Comparison of ENCODE assay signal across 8 mouse cellular contexts in the genomic region with DNA sequence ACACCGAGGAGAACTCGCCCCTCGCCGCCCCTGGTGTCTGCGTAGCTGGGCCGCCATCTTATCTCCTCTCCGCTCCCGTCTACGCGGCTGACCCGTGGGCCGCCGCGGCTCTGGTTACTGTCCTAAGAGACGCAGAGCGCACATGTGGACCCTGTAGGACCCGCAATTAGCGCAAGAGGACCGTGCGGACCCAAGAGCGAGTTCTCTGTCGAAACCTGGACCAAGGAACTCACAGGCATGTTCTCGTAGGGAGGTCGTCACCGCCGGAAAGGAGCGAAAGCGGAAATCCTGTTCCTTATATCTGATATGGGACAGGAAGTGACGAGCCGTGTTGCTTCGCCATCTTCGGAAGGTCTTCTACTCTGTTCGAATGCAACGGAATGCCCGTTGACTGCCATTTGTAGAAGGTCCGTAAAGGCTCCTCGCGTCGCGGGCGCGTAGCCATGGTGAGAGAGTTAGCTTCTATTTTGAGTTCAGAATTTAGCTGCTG. TPM values are rescaled to one million over a fixed set of nuclear protein-coding genes. Genes with fewer than 3 reads are reported as not detected.
A peak's percentile ranks its signal among the peaks of the same experiment; 100 is the strongest.
DNase-seq lines count a peak whose midpoint lies in the region; ATAC-seq and TF ChIP-seq lines count a peak whose summit lies in the region.

Rps27 (minus strand) TSS at position 275 of the 490 bp plus-strand sequence.
Rab13 (plus strand) TSS at position 319 of the 490 bp plus-strand sequence.

- no peaks in the 10 kb centered on the region for H3K9me3 ChIP-seq in forebrain, embryonic 14.5 days (replicated peaks; ENCODE audit: control insufficient read depth, low read length)

- peak; percentile 97 for ATAC-seq in forebrain, embryonic 14.5 days
- ATAC-seq in neutrophil, adult 5-6 weeks (ENCODE audit: extremely low read depth, insufficient number of reproducible peaks, low FRiP score, poor library complexity, severe bottlenecking) = peak; percentile 94

- H3K9ac ChIP-seq in forebrain, embryonic 14.5 days (ENCODE audit: low read length) = peak within 1 kb of the TSS; percentile 92

- peaks cover 18% of the 10 kb centered on the region for H3K4me1 ChIP-seq in forebrain, embryonic 14.5 days (ENCODE audit: control insufficient read depth, insufficient read depth, low read length)
- H3K4me1 ChIP-seq in lung, adult 2 months (ENCODE audit: control insufficient read depth, insufficient read depth, low read length) = peaks cover 11% of the 10 kb centered on the region

- peaks cover 42% of the 10 kb centered on the region for H3K36me3 ChIP-seq in forebrain, embryonic 14.5 days (ENCODE audit: control insufficient read depth, insufficient read depth, low read length)

- WGBS in forebrain, embryonic 14.5 days = under 1% methylated on average over 42 of the region's 42 CpGs
- WGBS in lung, adult 2 months = under 1% methylated on average over 42 of the region's 42 CpGs

- H3K4me3 ChIP-seq in forebrain, embryonic 14.5 days (ENCODE audit: low read depth, low read length) = peak within 1 kb of the TSS; percentile 81
- H3K4me3 ChIP-seq in lung, adult 2 months (replicated peaks; ENCODE audit: extremely low read depth, low read depth, low read length) = peak within 1 kb of the TSS; percentile 100

- peak; percentile 100 for TF ChIP-seq POLR2A in lung, adult 2 months (IDR thresholded peaks at IDR 0.05; ENCODE audit: borderline replicate concordance, extremely low read depth, low read depth, low read length)

- H3K27ac ChIP-seq in forebrain, embryonic 14.5 days (ENCODE audit: low read depth, low read length) = peak within 1 kb of the TSS; percentile 80

- intact Hi-C loops in heart, postnatal 25 days (cut with DNase I) = no loop called here

- H3K27me3 ChIP-seq in forebrain, embryonic 14.5 days (replicated peaks; ENCODE audit: control insufficient read depth, insufficient read depth, low read length) = no peaks in the 10 kb centered on the region

- H3K4me2 ChIP-seq in forebrain, embryonic 14.5 days (ENCODE audit: low read length) = peak within 1 kb of the TSS; percentile 84

- no peak for TF ChIP-seq CTCF in lung, adult 2 months (IDR thresholded peaks at IDR 0.05; ENCODE audit: insufficient read depth, low read length)

- DNase-seq in ES-CJ7 (ENCODE audit: low read depth, low spot score) = peak; percentile 95
- peak; percentile 82 for DNase-seq in cerebellum, adult 11 months
- peak; percentile 98 for DNase-seq in forebrain, embryonic 14.5 days (ENCODE audit: low spot score)
- peak; percentile 83 for DNase-seq in heart, postnatal 25 days (ENCODE audit: low spot score)
- DNase-seq in layer of hippocampus, adult 18-20 months (ENCODE audit: low spot score in 2 of 2) = peak; percentile 88 to 96
- DNase-seq in lung, adult 2 months = peak; percentile 92
- peak; percentile 74 to 87 for DNase-seq in thymus, adult 18-20 months

RNA-seq across cellular contexts. Expression of gene Rps27, which starts in this region (rescaled TPM):
- 1,051 and 1,622 TPM in 2 replicates for polyA plus RNA-seq in forebrain, embryonic 14.5 days (2014; fragmentation: Nextera tagmentation; extraction: Ambion mirVana)
- total RNA-seq in heart, postnatal 25 days (2021) = 1,000 to 10,000 TPM in 1 of 2 experiments, 100 to 1,000 TPM in 1; 993 to 1,012 TPM
- total RNA-seq in layer of hippocampus, adult 18-20 months (2021) = 1,000 to 10,000 TPM in 1 of 2 experiments, 100 to 1,000 TPM in 1; 993 to 1,005 TPM
- 725 and 918 TPM in 2 replicates for polyA plus RNA-seq in lung, adult 2 months (2012; rRNA removed)
- total RNA-seq in neutrophil, adult 5-6 weeks (2017) = 6,147 and 6,362 TPM in 2 replicates

RNA-seq across cellular contexts. Expression of gene Rab13, which starts in this region (rescaled TPM):
- 11.3 and 11.9 TPM in 2 replicates for polyA plus RNA-seq in forebrain, embryonic 14.5 days (2014; fragmentation: Nextera tagmentation; extraction: Ambion mirVana)
- 1 to 10 TPM; 6.0 to 7.9 TPM for total RNA-seq in heart, postnatal 25 days (2021)
- 10 to 100 TPM in 1 of 2 experiments, 1 to 10 TPM in 1; 9.4 to 10.4 TPM for total RNA-seq in layer of hippocampus, adult 18-20 months (2021)
- polyA plus RNA-seq in lung, adult 2 months (2012; rRNA removed) = 5.4 and 5.8 TPM in 2 replicates
- 1.4 and 2.0 TPM in 2 replicates for total RNA-seq in neutrophil, adult 5-6 weeks (2017)

Comparison
In these comparisons a context has a peak if more than half of its experiments do, and no peak if none do; other contexts are left out.
1. Peak in every context shown above with its lines: DNase-seq, ATAC-seq, H3K4me3 ChIP-seq and H3K27ac ChIP-seq.